Mouse (Mus musculus) heart, embryonic 12.5 days (tissue): Measurements from ENCODE around the gene Dnah17. TPM values are rescaled to one million over a fixed set of nuclear protein-coding genes. Genes with fewer than 3 reads are reported as not detected.

Source experiments
- ATAC-seq: fragments of 200-750 bp; cut with Nextera tagmentation; 2 replicates; pipeline ENCODE4 v1.8.0; 2017; ENCODE audit warnings: moderate TSS enrichment, moderate library complexity; ENCODE audit not compliant: insufficient number of reproducible peaks, low FRiP score
- H3K27ac ChIP-seq: fragments of 300-500 bp; sonication (generic); 2 replicates; pipeline ENCODE4 v1.5.1; 2016; ENCODE audit warnings: mild to moderate bottlenecking, moderate library complexity; ENCODE audit not compliant: poor library complexity, severe bottlenecking
- H3K27me3 ChIP-seq: fragments of 300-500 bp; sonication (generic); replicated peaks from 2 replicates; pipeline ENCODE4 v1.6.1; 2016; ENCODE audit warnings: mild to moderate bottlenecking, moderate library complexity
- H3K36me3 ChIP-seq: fragments of 300-500 bp; sonication (generic); 2 replicates; pipeline ENCODE4 v1.6.1; 2016; ENCODE audit warnings: mild to moderate bottlenecking, moderate library complexity
- H3K4me1 ChIP-seq: fragments of 300-500 bp; sonication (generic); replicated peaks from 2 replicates; pipeline ENCODE4 v1.6.1; 2016; ENCODE audit warnings: mild to moderate bottlenecking
- H3K4me2 ChIP-seq: fragments of 300-500 bp; sonication (generic); 2 replicates; pipeline ENCODE4 v1.6.1; 2016; ENCODE audit warnings: mild to moderate bottlenecking, moderate library complexity
- H3K4me3 ChIP-seq: fragments of 300-500 bp; sonication (generic); 2 replicates; pipeline ENCODE4 v1.5.1; 2016; ENCODE audit warnings: mild to moderate bottlenecking
- H3K9ac ChIP-seq: fragments of 300-500 bp; sonication (generic); 2 replicates; pipeline ENCODE4 v1.6.1; 2016; ENCODE audit warnings: mild to moderate bottlenecking, moderate library complexity
- H3K9me3 ChIP-seq: fragments of 300-500 bp; sonication (generic); replicated peaks from 2 replicates; pipeline ENCODE4 v1.6.1; 2016; ENCODE audit warnings: mild to moderate bottlenecking, moderate library complexity
- WGBS: fragments of 180-500 bp; shearing (Covaris S2); methylation state at CpG from one replicate; pipeline ENCODE4 v1.1.7; 2016; 5-methylcytosine and 5-hydroxymethylcytosine counted together
- polyA plus RNA-seq: library from polyadenylated mRNA; unstranded; fragments of >200 nt; fragmentation: Nextera tagmentation; extraction: Ambion mirVana; gene quantifications from 2 replicates; pipeline ENCODE4 v1.2.1, GENCODE M21; 2016

Dnah17 gene
- polyA plus RNA-seq, 1 experiment from 2014 or later = 0.10 TPM

DNA sequence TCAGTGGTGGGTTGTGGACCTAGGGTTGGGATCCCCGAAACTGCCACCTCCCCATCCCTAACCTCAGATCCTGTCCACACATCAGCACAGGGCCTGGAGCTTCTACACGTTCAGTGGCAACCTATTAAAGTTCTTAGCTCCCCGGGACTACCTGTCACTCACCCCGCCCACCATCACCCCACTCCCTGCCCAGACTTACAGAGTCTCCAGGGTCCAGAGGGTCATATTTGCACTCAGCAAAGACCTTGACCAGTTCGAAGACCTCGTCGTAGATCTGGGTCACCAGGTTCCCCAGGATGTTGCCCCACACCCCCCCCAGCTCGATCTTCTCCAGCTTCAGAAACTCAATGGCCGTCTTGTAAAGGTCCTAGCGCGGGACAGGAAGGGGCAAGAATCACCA, 8.8 kb downstream of the Dnah17 start:
- H3K9ac ChIP-seq = no peak overlapping the region
- H3K36me3 ChIP-seq = no peaks in the 10 kb centered on the region
- 80% methylated on average over 11 of the region's 11 CpGs for WGBS
- H3K27ac ChIP-seq = no peak overlapping the region
- ATAC-seq = no peak
- no peak overlapping the region for H3K4me2 ChIP-seq
- peaks cover 24% of the 10 kb centered on the region for H3K4me1 ChIP-seq
- no peaks in the 10 kb centered on the region for H3K27me3 ChIP-seq
- H3K4me3 ChIP-seq = no peak overlapping the region
- H3K9me3 ChIP-seq = no peaks in the 10 kb centered on the region

DNA sequence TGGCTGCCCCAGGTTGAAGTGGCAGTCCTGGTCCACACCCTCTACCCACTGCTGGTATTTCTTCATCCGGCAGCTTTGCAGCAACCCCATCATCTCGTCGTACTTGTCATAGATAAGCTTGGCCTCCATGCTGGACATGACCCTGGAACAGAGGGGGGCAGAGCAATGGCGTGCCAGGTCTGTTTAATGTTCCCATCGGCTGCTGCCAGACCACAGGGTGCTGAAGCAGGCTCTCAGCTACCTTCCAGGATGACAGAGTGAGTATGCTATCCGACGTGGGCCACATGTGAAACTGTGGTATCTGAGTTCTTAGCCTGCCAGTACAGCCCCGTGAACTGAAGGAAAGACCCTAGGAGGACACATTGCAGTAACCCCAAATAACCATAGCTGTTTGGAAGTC, 11.7 kb downstream of the Dnah17 start:
- Histone ChIP-seq H3K36me3 (no peaks in the 10 kb centered on the region), H3K27ac (no peak overlapping the region), H3K4me2 (no peak overlapping the region), H3K4me1 (peaks cover 27% of the 10 kb centered on the region), H3K4me3 (no peak overlapping the region), H3K9me3 (no peaks in the 10 kb centered on the region), H3K27me3 (no peaks in the 10 kb centered on the region), H3K9ac (no peak overlapping the region)
- 0 out of 2 replicates have a peak, but pooled peaks have one; percentile 34 for ATAC-seq
- 34% methylated on average over 8 of the region's 8 CpGs for WGBS

DNA sequence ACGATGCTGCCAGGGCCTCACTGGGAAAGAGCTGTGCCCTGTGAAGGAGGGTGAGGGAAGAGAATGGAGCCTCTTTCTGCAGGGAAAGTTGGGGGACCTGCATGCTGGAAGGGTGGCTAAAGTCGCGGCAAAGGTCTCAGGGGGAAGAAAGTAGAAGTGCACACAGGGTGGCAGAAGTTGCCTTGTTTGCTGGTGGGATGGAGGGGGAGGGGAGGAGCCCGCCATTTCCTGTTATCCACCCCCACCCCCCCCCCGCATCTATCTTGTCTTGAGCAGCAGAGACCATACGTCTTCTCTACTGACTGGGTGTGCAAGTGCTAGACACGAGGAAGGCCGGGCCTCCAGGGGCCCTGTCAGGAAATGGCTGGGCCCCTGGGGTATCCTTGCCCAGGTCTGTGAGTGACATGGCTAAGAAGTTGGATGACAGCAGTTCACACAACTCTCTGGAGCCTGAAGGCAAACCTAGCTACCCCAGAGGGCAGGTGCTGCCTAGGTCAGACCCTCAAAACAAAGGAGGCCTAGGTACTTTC, 15.8 kb downstream of the Dnah17 start:
- no peak for ATAC-seq
- H3K4me2 ChIP-seq = no peak overlapping the region
- WGBS = 61% methylated on average over 8 of the region's 8 CpGs
- H3K27me3 ChIP-seq = 0 out of 2 replicates have a peak, but pooled peaks cover 3% of the 10 kb centered on the region
- H3K9ac ChIP-seq = no peak overlapping the region
- no peak overlapping the region for H3K27ac ChIP-seq
- H3K36me3 ChIP-seq = no peaks in the 10 kb centered on the region
- H3K4me3 ChIP-seq = no peak overlapping the region
- H3K9me3 ChIP-seq = no peaks in the 10 kb centered on the region
- peaks cover 20% of the 10 kb centered on the region for H3K4me1 ChIP-seq

DNA sequence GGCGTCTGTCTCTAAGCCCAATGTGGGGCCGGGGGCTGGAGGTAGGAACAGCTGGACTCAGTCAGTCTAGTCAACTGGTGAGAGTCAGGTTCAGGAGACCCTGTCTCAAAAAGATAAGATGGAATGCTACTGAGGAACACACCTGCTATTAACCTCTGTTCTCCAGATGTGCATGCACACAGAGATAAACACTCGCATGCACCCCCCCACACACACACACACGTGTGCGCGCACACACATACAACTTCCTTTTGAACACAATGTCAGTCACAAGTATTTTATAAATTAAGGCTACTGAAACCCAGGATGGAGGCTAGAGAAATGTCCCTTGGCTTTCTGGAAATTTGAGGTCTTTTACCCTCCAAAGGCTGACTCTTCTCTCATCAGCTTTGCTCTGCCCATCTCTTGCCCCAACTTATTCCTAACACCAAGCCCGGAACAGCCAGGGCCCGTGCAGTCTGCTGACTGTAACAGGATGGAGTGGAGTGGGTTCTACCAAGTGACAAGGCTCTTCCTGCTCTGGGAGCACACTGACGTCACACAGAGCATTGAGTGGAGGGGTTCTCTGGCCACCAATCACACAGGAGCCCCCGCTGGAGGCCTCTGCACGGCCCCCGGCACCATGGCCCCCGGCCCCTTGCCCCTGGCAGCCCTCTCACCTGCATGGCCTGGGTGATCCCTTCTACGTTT, 16.8 kb downstream of the Dnah17 start:
- no peak for ATAC-seq
- Histone ChIP-seq H3K4me3 (no peak overlapping the region), H3K36me3 (no peaks in the 10 kb centered on the region), H3K4me2 (no peak overlapping the region), H3K9me3 (no peaks in the 10 kb centered on the region), H3K4me1 (peaks cover 17% of the 10 kb centered on the region), H3K27me3 (0 out of 2 replicates have a peak, but pooled peaks cover 3% of the 10 kb centered on the region), H3K9ac (no peak overlapping the region), H3K27ac (no peak overlapping the region)
- 69% methylated on average over 14 of the region's 14 CpGs for WGBS

DNA sequence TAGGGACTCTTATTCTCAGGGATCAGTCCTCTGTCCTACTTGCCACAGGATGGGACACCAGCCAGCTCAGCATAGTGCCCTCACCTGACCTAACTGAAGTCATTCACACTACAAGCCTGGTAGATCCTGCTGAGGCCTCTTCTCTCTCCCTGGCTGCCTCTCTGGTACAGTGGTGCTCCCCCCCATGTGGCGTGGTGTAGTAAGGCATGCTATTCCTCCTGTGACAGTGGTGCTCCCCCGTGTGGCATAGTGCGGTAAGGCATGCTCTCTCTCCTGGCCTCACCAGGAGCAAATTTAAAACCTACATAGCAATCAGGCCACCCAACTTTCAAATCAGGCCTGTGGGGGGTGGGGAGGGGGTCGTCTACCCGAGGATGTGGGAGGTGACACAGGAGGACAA, 26.4 kb downstream of the Dnah17 start:
- Histone ChIP-seq H3K9me3 (no peaks in the 10 kb centered on the region), H3K27ac (no peak overlapping the region), H3K9ac (no peak overlapping the region), H3K4me3 (no peak overlapping the region), H3K36me3 (no peaks in the 10 kb centered on the region), H3K27me3 (peaks cover 9% of the 10 kb centered on the region), H3K4me2 (no peak overlapping the region), H3K4me1 (peaks cover 14% of the 10 kb centered on the region)
- ATAC-seq = no peak; the same call in 1 of the 2 replicates
- WGBS = 6% methylated on average over 5 of the region's 5 CpGs

DNA sequence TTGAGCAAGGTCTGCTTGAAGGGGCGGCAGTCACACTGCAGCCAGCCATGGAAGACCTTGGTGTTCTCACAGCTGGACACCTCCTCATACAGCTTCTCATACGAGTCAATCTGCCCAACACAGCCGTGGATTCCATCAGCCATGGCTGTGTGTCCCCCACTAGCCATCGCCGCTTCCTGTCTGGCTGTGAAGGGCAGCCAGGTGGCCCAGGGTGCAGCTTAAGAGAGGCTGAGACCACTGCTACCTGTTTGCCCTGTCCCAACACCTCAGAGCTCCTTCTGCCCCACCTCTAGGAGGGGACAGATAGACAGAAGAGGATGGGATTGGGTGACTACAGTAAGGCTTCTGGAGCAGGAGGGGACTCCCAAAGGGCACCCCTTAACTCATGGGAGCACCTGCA, 27.1 kb downstream of the Dnah17 start:
- H3K36me3 ChIP-seq = no peaks in the 10 kb centered on the region
- no peak overlapping the region for H3K4me2 ChIP-seq
- no peak overlapping the region for H3K27ac ChIP-seq
- WGBS = 83% methylated on average over 5 of the region's 5 CpGs
- no peak for ATAC-seq
- no peak overlapping the region for H3K4me3 ChIP-seq
- H3K9ac ChIP-seq = no peak overlapping the region
- H3K4me1 ChIP-seq = peaks cover 8% of the 10 kb centered on the region
- no peaks in the 10 kb centered on the region for H3K9me3 ChIP-seq
- peaks cover 9% of the 10 kb centered on the region for H3K27me3 ChIP-seq

DNA sequence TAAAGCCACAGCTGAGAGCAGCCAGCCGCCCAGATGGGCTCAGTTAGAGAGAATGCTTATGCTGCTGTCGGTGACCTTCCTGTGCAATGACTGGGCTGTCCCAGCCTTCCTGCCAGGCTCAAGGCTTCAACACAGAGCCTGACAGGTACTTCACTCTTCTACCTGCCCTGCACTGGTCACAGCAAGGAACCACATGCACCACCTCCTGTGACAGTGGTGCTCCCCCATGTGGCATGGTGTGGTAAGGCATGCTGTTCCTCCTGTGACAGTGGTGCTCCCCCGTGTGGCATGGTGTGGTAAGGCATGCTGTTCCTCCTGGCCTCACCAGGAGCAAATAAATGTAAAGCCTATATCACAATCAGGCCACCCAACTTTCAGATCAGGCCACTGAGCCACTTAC, 27.6 kb downstream of the Dnah17 start:
- Histone ChIP-seq H3K36me3 (no peaks in the 10 kb centered on the region), H3K4me1 (peaks cover 2% of the 10 kb centered on the region; the same call in 1 of the 2 replicates), H3K9ac (no peak overlapping the region), H3K9me3 (no peaks in the 10 kb centered on the region), H3K4me2 (no peak overlapping the region), H3K27me3 (peaks cover 9% of the 10 kb centered on the region), H3K27ac (no peak overlapping the region), H3K4me3 (no peak overlapping the region)
- no peak for ATAC-seq
- 60% methylated on average over 3 of the region's 3 CpGs for WGBS

DNA sequence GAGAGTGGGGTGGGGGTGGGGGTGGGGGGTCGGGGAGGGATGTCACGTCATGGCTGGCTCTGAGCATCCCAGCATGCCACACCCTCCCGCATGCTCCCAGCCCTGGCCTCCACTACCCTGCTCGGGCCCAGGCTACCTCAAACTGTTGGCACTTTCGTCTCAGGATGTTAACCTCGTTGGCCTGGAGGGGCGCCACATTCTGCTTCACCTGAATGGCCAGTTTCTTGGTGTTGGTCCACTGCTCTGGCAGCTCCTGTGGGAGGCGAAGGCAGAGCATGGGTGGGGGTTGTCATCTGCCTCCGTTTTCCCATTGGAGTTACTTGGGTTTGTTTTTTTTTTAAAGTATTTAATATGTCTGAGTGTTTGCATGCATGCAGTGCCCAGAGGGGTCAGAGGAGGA, 29.3 kb downstream of the Dnah17 start:
- Histone ChIP-seq H3K27me3 (peaks cover 9% of the 10 kb centered on the region), H3K27ac (no peak overlapping the region), H3K9ac (no peak overlapping the region), H3K4me3 (no peak overlapping the region), H3K4me2 (no peak overlapping the region), H3K9me3 (no peaks in the 10 kb centered on the region), H3K4me1 (peaks cover 4% of the 10 kb centered on the region; the same call in 1 of the 2 replicates), H3K36me3 (no peaks in the 10 kb centered on the region)
- 37% methylated on average over 9 of the region's 9 CpGs for WGBS
- no peak for ATAC-seq

DNA sequence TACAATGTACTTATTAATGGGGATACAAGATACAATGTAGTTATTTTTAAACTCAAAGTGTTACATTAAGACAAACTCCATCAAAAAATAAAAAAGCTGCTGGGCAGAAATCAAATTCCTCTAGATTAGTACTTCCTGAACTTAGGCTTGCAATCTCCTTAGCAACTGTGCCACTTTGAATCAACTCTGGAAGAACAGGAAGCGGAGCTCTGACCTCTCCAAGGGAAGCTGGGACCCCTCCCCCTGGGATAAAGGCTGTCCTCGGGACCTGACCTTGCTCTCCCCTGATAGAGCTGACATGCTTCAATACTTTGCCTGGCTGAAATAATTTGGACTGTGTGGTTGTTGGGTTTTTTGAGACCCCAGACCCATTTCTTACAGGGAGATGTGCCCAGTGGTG, 33.7 kb downstream of the Dnah17 start:
- ATAC-seq = no peak; the same call in 1 of the 2 replicates
- Histone ChIP-seq H3K27ac (no peak overlapping the region), H3K27me3 (peaks cover 11% of the 10 kb centered on the region; the same call in 1 of the 2 replicates), H3K4me2 (no peak overlapping the region), H3K36me3 (no peaks in the 10 kb centered on the region), H3K9ac (no peak overlapping the region), H3K9me3 (no peaks in the 10 kb centered on the region), H3K4me3 (no peak overlapping the region), H3K4me1 (peaks cover 4% of the 10 kb centered on the region; the same call in 1 of the 2 replicates)
- 28% methylated on average over 2 of the region's 2 CpGs for WGBS

DNA sequence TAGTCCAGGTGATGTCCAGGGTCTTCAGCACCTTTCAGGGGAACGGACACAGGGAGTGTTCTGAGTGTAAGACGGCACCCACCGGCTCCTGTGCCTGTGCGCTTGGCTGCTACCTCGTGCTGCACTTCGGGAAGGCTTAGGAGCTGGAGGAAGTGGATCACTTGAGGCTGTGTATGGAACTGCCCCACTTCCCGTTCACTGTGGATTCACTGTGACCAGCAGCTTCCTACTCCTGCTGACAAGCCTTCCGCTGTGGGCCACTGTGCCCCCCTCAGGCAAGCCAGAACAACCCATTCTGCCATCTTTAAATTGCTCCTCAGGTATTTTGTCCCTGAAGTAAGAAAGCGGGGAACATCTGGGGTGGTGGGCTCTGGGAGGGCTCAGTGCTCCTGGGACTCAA, 35.4 kb downstream of the Dnah17 start:
- ATAC-seq = no peak
- Histone ChIP-seq H3K27me3 (0 out of 2 replicates have a peak, but pooled peaks cover 6% of the 10 kb centered on the region), H3K27ac (no peak overlapping the region), H3K4me3 (no peak overlapping the region), H3K4me1 (peaks cover 4% of the 10 kb centered on the region; the same call in 1 of the 2 replicates), H3K4me2 (no peak overlapping the region), H3K36me3 (no peaks in the 10 kb centered on the region), H3K9me3 (peaks cover 16% of the 10 kb centered on the region; the same call in 1 of the 2 replicates), H3K9ac (no peak overlapping the region)
- 83% methylated on average over 9 of the region's 9 CpGs for WGBS

DNA sequence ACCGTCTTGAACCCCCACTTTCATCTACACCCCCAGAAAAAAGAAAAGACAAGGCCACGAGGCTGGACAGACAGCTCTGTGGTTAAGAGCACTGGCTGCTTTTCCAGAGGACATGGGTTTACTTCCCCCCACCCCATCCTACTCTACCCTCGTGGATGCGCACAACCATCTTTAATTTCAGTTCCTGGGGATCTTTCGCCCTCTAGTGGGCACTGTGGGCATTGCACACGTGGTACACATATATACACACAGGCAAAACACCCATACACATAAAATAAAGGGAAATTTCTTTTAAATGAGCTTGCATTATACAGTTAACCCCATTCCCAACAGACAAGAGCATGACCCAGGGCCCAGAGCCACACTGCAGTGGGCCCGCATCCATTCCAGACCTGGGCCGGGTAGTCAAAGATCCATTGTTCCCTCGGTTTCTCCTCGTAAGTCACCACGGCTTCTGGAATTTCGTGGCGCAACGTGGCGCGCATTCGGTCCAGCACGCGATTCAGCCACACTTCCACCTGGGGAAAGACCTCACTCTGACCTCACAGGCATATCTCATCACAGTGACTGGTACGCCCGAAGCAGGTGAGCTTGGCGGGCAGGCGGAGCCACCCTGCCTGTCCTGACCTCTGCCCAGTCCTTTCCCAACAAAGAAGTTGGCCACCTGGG, 39.3 kb downstream of the Dnah17 start:
- no peaks in the 10 kb centered on the region for H3K4me1 ChIP-seq
- H3K27ac ChIP-seq = no peak overlapping the region
- no peak overlapping the region for H3K9ac ChIP-seq
- WGBS = 81% methylated on average over 23 of the region's 23 CpGs
- no peaks in the 10 kb centered on the region for H3K36me3 ChIP-seq
- no peak overlapping the region for H3K4me3 ChIP-seq
- ATAC-seq = no peak
- H3K4me2 ChIP-seq = no peak overlapping the region
- peaks cover 16% of the 10 kb centered on the region; the same call in 1 of the 2 replicates for H3K9me3 ChIP-seq
- 0 out of 2 replicates have a peak, but pooled peaks cover 9% of the 10 kb centered on the region for H3K27me3 ChIP-seq
